Mouse (Mus musculus) gastrocnemius, postnatal 10 days (tissue): ENCODE results near the gene Bhlhe40. TPM values are rescaled to one million over a fixed set of nuclear protein-coding genes. Genes with fewer than 3 reads are reported as not detected.

ENCODE experiments used
- DNase-seq: peaks from one replicate; pipeline ENCODE4 v3.0.0; 2021; ENCODE audit warnings: mixed read lengths
- total RNA-seq, 2 experiments: library from RNA; stranded (reverse); gene quantifications; 2 replicates each; pipeline ENCODE4 v1.2.3; 2021

Bhlhe40 gene
- total RNA-seq, 2 experiments from 2014 or later, result 60.4 to 64.9 TPM

DNA sequence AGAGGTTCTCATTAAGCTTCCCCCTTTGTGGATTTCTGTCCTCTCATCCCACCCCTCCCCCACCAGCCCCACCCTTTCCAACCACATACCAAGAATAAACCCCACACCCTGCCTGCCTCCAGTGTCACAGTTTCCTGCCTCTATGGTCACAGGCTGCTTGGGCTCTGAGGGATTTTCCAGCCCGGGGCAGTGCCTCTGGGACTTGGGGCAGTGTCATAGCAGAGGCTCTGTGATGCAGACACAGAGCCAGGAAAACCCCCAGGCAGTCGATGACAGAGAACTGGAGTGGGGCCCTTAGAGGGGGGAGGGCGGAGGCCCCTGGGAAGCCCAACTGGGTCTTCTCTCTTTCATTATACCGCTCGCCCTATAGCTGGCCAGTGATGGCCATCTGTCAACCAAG is 27.9 kb downstream of the Bhlhe40 start:
- DNase-seq, result no peak

DNA sequence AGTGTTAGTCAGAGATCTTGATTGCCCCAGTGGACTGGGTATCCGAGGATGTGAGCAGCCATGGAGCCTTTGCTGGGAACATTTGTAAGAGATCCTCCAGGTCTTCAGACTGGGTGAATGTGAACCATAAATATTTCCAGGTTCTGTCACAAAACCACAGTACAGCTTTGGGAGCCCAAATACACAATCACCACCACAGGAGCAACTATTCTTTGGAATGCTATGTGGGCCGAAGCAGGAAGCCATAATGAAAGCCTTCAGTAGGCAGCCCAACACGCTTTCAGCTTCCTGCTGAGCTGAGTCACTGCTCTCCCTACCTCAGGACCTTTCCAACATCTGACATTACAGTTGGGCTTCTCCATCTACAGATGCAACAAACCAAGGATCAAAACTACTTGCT is 32.6 kb downstream of the Bhlhe40 start:
- no peak for DNase-seq

DNA sequence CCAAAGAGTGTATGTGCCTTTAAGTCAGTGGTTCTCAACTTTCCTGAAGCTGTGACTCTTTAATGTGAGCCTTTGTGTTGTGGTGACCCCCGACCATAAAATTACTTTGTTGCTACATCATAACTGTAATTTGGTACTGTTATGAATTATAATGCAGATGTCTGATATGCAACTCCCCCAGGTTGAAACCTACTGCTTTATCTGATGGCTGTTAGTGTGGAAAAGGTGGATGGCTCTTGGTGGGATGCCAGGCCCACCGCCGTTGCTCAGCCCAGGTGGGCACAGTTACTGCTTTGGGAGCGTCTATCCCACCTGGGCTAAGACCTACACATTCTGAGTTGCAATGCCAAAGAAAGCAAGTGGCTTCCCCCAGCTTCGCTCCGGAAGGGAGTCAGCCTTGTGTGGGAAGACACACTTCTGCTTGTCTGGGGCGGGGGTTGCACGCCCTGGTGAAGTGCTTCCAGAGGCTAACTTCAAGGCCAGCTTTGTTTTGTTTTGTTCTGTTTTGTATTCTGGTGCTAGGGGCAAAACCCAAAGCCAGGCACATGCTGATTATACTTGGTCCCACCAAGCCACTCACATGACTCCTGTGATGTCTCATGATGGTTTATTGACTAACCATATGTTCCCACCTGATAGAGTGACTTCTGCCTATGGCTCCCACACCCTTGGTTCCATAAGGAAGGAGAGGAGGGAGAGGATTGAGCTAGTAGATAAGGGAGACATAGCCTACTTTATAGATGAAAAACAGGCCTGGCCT is 34.7 kb downstream of the Bhlhe40 start:
- DNase-seq, result no peak

DNA sequence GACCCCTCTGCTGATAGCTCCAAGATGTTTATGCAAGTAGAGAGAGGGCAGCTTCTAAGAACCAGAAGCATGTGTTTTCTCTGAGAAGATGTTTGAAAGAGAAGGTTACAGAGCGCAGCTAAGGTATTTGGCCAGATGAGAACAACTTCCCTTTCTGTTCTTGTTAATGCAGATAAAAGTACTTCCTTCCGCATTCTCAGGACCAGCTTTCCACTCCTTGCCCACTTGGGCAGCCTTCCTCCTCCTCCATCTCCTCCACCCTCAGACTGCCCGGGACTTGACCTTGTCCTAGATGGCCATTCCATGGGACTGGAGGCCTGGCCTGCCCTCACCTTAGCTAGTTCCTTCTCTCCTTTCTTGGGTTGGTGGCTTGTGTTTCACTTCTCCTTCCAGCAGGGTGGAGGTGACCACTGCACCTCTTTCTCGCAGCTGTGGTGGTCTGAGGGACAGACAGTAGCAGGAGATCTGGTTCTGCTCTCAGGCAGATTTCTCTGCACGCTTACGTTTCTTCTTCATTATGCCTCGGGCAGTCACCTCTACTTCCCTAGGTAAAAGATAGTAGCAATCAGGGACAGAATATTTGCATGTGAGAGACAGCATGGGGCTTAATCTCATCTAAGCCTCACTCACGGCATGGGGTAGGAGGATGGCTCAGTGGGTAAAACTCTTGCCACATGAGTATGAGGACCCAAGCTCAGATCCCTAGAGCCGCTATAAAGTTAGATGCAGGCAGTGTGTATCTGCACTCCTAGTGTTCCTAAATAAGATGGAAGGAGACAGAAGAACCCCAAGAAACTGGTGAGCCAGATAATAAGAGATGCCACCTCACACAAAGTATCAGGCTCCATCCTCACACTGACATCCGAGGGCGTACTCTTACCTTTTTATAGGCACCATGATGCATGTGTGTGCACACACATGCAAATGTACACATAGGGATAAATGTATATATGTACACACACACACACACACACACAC is 35.7 kb downstream of the Bhlhe40 start:
- no peak for DNase-seq

DNA sequence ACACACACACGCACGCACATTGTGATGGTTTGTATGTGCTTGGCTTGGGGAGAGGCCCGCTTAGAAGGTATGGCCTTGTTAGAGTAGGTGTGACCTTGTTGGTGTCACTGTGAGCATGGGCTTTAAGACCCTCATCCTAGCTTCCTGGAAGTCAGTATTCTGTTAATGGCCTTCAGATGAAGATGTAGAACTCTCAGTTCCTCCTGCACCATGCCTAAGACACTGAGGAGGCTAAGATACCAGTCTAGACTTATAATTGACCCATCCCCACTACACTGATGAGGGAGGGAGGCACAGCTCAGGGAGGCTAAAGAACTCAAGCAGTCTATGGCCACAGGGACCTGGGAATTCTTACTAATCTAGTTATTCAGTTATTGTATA is 36.4 kb downstream of the Bhlhe40 start:
- no peak for DNase-seq

DNA sequence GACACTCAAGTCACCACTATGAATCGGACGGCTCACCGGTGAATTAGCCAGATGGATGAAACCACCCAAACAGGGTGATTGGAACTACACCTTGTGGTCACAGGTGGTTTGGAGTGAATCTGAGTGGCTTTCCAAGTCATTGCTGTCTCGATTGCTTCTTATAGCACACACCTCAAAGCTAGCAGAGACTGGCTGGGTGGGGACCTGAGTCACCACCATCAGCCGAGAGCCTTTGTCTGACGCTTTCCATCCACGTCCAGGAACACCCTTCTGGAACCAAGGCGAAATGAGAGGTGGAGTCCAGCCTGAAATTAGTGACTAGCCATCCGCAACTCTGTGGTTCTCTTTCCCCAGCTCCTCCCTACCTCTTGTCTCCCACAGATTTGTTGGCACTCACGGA is 36.9 kb downstream of the Bhlhe40 start:
- no peak for DNase-seq

DNA sequence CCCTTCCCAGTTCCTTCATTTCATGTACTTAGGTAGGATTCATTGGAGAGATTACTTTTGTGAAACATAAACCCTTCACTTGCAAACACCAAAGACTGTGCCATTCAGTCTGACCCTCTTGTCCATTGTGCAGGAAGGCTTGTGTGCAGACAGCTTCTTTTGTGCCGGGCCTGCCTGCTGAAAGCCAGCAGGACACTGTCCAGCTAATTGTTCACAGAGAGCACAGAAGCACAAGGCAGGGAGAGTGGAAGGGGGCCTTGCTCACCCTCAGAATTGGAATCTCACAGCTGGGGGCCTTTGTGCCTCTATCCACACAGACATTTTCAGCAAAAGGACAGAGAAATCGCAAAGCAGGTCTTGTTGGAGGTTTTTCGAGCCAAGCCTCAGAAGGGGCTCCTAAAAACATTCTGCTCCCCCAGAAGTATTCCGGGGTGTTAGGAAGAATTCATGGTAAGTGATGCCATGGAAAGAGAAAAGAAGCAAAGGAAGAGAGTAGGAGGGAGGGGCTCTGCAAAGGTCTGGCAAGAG is 38.0 kb downstream of the Bhlhe40 start:
- DNase-seq, result no peak

DNA sequence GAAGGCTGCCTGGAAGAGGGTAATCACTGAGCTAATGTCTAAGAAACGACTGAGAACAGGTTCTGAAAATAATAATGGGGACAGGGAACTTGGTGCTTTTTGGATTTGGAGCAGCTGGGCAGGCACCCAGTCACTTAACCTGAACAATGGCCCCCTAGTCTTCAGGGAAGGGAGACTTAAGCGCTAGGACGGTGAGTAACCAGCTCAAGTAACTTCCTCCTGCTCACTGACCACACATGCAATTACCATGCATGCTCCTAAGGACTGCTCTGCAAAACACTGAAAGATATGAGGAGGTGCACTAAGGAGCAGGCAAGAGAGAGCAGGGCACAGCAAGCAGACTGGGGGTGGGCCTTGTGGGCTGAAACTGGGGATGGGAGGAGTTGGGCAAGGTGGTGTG is 39.2 kb downstream of the Bhlhe40 start:
- DNase-seq, result no peak

DNA sequence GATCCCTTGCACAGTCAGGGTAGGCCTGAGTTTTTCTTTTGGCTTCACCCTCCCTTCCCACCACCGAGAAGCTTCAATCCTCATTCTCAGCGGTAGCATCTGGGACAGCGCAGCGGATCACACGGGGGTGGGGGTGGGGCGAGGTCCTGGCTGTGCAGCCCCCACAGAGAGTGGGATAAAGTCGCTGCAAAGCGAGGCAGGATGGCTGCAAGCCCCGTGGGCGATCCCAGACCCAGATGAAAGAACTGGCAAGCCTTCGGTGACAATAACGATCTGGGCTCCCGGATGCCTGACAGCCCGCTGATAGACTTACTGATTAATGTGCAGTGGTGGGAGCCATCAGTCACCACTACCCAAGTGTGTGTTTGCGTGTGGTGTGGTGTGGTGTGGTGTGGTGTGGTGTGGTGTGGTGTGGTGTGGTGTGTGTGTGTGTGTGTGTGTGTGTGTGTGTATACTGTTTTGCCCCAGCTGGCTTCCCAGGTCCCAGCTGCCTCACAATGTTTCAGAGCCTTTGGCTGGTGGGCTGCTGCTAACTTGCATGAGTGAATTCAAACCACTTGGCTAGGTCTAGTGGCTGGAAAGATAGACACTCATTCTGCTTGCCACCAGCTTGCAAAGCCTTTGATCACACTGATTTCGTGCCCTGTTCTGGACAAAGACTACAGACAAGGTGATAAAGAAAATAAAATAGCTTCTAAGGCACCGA is 40.4 kb downstream of the Bhlhe40 start:
- DNase-seq, result no peak

DNA sequence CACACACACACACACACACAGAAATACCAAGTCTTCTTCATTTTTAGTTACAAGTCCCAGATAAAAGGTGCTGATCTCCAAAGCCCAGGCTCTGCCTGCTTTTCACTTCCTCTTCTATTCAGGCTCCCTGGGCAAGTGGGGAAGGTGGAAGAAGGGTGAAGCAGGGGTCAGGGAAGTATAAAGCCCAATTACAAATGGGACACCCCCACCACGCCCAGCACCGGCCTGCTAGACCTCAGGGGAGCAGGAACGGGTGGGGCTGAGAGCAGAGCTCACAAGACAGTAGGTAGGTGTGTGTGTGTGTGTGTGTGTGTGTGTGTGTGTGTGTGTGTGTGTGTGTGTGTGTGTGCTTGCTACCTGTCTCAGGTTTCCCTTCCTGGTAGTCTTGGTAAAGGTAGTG is 42.2 kb downstream of the Bhlhe40 start:
- no peak for DNase-seq

DNA sequence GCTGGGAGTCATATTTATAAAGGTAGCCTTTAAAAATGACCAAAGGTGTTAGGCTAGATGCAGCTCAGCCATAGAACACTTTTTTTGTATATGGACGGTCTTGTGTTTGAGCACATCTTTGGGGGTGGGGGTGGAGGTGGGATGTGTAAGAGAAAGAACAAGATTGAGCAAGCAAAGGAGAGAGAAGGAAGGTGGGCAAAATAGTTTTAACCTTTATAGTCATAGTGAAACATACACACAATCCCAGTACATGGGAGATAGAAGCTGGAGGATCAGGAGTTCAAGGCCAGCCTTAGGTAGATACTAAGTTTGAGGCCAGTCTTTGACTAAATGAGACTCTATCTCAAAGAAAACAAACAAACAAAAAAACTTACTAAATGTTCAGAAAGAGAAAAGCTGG is 42.7 kb downstream of the Bhlhe40 start:
- DNase-seq, result no peak

DNA sequence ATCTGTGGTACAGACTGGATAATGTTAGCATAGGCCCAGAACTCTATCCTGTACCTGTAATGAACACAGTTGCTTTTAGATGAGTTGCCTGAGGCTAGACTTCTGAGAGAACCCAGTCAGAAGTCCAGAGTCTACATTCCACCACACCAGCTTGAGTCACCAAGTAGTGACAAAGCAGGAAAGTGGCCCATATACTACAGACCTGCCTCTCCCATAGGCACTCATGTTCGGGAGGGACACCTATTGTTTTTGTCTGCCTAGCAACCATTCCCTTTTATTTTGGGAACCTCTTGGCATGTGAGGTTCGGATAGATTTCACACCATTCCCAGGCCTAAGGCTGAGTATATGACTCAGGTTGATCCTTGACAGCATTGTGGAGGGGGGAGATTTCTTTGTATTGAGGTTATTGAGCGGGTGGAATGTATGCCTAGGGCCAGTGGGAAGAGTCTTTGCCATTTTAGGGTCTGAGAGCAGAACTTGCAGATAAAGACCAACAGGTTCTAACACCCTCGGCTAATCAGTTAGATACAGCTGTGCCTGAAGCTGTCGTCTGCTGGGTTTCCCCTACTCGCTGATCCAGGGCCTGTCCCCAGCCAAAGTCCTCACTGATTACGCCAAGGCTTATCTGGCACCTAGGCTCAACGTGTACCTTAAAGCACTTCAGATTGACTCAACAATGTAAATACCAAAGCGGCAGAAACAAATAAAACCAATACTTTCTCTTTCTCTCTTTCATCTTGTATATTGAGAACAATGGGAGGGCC is 44.1 kb downstream of the Bhlhe40 start:
- no peak for DNase-seq

DNA sequence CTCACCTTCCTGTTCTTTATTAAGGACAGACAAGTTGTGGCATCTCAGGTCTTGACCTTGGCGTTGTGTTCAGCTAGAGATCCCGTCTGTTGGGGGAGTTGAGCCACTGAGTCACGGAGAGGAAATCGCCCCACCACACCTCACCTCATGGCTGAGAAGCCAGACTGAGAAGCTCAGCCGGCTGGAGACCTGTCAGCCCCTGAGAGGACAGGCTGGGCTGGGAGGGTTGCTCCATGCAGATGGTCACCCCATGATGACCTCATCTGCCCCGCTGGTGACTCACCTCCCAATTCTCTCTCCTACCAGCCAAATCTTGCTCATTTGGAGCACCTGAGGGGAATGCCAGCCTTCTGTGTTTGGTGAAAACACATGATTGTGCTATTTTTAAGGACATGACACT is 45.5 kb downstream of the Bhlhe40 start:
- DNase-seq, result no peak

DNA sequence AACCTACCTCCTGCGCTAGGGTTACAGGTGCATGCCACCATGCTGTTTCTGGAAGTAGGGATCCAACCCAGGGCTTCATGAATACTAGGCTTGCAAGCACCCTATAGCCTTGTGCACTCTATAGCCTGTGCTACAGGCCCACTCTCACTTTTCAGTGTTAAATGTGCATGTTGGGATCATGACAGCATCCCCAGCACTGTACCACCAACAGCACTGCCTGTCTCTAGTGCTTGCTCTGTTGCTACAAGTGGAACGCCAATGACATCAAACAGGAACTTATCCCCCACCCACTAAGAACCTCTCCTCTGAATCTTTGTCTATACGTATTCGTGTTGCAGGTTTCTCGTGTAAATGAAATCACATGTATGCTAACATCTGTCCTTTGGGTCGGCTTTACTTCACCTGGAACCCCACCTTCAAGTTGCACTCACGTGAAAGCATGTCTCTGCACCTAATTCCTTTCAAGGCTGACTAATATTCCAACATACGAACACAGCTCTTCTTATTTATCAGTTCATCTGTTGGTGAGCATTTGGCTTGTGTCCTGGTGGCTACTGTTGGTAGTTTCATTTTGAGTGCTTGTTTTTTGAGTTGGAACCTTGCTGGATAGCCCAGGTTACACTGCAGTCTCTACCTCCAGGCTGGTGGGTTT is 46.7 kb downstream of the Bhlhe40 start:
- no peak for DNase-seq

DNA sequence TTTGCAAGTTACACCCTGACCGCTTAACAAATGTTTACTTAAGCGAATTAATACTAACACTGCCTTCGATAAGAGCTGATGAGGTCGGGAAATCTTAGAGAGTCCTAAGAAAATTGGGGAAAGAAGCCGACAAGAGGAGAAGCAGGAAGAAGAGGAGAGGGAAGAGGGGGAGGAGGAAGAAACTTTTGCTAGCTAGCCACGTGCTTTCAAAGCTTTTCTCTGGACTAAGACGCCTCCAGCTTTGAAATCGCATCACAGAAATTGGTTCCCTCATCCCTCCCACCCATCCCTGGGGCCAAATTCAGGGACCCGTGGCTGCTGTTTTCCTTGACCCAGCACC is 48.7 kb downstream of the Bhlhe40 start:
- DNase-seq, result no peak

DNA sequence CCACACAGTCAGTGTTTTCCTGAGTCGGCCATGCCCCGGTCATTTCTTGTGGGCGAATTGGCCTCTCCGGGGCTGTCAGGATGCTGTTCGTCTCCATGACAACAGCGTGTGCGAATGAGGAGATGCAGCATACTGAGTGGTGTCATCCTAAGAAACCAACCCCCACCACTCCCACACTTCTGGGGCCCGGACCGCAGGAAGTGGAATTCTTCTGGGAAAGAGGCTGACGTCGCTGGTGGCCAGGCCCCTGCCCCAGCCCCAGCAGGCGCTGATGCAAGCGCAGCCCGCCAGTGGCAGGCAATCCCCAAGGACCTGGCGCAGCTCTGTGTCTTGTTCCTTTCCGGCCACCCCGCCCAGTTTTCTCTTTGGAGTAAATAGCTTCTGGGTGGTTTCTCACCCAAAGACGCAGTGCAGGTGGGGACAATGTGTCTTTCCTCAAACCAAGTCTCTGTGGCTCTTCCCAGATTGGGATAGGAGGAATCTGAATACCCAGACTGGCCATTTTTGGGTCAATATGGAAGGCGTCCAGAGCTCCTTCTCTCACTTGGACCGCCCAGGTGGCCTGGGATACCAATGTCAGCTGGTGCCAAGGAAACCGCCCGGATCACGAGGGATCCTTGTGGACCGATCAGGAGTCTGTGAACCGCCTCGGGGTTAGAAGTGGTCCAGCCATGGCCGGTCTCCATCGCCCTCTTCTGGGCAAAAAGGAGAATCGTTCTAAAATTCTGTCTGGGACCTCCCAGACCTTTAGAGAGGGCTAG is 49.2 kb downstream of the Bhlhe40 start:
- DNase-seq, result peak; percentile 71

DNA sequence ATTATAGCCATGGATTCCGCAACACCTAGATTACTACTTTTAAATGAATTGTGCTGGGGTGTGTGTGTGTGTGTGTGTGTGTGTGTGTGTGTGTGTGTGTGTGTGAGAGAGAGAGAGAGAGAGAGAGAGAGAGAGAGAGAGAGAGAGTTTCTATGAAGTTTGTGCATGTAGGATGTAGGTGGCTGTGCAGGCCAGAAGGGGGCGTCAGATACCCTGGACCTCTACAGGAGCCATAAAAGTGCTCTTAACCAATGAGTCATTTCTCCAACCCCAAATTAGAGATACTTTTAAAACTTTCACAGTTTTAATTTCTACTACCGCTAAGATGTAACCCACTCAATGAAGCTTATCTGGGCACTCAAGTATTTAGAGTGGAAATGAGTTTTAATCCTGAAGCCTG is 50.2 kb downstream of the Bhlhe40 start:
- DNase-seq, result no peak

DNA sequence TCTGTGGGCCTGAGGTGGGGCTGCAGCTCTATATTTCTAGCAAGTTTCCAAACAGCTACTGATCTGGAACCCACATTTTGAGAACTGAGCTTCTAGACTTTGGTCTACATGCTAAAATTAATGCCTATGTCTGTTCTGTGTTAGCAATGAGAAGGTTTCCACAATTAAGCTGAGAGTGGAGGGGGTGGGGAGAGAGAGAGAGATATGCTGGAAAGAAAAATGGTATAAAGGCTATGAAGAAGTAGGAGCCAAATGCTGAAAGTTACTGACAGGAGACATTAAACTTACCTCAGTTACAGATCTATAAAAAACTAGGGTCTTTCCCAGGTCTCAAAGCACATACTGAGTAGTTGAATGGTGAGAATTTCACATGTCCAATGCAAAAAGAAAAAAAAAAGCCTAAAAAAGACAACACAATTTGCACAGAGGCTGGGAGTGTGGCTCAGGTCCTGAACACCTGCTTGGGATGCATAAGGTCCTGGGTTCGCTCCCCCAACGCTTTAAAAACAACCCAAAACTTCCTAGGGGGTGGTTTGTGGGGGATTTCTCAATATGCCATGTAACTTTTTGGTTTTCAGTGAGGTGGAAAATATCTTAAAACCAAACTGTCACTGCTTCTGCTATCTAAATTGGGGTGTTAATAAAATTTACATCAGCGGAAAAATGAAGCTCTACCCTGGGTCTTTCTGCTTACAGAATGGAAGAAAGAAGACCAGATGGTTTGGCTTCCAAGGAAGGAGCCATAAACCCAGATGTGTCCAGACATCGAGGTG is 50.9 kb downstream of the Bhlhe40 start:
- no peak for DNase-seq

DNA sequence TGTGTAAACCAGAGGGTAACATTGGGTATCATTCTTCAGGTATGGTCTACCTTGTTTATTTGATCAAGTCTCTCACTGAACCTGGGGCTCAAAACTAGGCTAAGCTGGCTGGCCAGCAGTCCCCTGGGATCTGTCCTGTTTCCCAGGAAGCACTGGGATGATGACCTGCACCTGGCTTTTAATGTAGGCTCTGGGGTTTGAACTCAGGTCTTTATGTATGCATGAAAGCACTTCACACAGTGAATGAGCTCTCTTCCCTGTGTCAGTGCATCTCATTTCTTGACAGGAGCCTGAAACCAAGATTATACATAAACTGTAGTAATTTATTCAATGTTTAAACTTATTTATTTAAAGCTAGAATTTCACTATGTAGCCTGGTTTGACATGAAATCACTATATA is 51.7 kb downstream of the Bhlhe40 start:
- no peak for DNase-seq
